Mouse (Mus musculus) midbrain, embryonic 10.5 days (tissue): ENCODE measurements at regions not wholly inside any gene's neighbourhood (a gene's known extent, or its start where the extent isn't known, plus 50 kb on each side); places are given as distances from the start of the nearest gene placed in this dataset.

Source experiments
- DNase-seq: peaks from one replicate; pipeline ENCODE4 v3.0.0-alpha.2; 2017; ENCODE audit warnings: low spot score
- H3K27ac ChIP-seq: fragments of 300-500 bp; sonication (generic); replicated peaks from 2 replicates; pipeline ENCODE4 v1.5.1; 2016; ENCODE audit warnings: mild to moderate bottlenecking
- H3K27me3 ChIP-seq: fragments of 300-500 bp; sonication (generic); 2 replicates; pipeline ENCODE4 v1.6.1; 2016; ENCODE audit warnings: low read depth, mild to moderate bottlenecking; ENCODE audit not compliant: poor library complexity, severe bottlenecking
- H3K36me3 ChIP-seq: fragments of 300-500 bp; sonication (generic); 2 replicates; pipeline ENCODE4 v1.6.1; 2016; ENCODE audit warnings: mild to moderate bottlenecking, moderate library complexity
- H3K4me1 ChIP-seq: fragments of 300-500 bp; sonication (generic); 2 replicates; pipeline ENCODE4 v1.6.1; 2016
- H3K4me3 ChIP-seq: fragments of 300-500 bp; sonication (generic); 2 replicates; pipeline ENCODE4 v1.5.1; 2016; ENCODE audit warnings: mild to moderate bottlenecking, moderate library complexity
- H3K9me3 ChIP-seq: fragments of 300-500 bp; sonication (generic); replicated peaks from 2 replicates; pipeline ENCODE4 v1.6.1; 2016; ENCODE audit warnings: mild to moderate bottlenecking
- WGBS: fragments of 180-500 bp; shearing (Covaris S2); methylation state at CpG from one replicate; pipeline ENCODE4 v1.1.7; 2016; 5-methylcytosine and 5-hydroxymethylcytosine counted together

DNA sequence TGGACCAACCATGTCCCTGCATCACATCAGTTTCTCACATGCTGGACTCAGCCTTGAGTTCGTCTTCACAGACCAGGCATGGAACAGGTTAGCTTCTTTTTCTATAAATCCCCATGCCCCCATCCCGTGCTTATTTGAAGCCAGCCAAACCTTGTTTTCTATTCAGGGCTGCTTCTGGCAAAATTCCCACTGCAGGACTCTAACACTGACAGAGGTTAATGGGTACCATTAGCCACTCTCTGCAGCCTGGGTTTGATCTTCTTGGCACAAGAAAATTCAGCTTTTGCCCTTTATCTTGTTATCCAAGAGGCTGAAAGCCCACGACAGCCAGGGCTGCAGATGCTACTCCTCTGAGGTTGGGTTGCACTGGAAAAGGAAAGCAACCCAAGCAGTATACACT, 101.8 kb upstream of the Fam204a start:
- WGBS: 83% methylated on average over 3 of the region's 3 CpGs
- Histone ChIP-seq H3K27me3 (no peaks in the 10 kb centered on the region), H3K9me3 (no peaks in the 10 kb centered on the region), H3K27ac (no peak overlapping the region), H3K4me3 (no peak overlapping the region), H3K36me3 (no peaks in the 10 kb centered on the region), H3K4me1 (no peaks in the 10 kb centered on the region)
- no peak for DNase-seq

DNA sequence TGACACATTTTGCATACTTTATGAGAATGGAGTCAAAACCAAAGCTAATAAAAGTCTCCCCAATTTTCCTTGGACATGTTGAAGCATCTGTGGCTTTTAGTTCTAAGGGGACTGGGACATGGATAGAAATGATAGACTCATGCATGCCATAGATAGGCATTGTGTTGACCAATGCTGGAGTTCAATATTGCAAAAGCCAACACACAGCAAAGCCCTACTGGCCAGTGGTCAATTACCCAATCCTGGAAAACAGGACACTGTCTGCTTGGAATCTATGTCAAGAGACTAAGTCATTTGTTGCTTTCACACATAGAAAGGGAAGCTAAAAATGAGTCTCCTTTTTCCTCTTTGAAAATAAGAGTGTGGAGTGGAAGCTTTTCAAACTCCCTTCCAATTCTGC, 99.1 kb upstream of the Fam204a start:
- Histone ChIP-seq H3K27ac (no peak overlapping the region), H3K4me3 (no peak overlapping the region), H3K9me3 (no peaks in the 10 kb centered on the region), H3K36me3 (no peaks in the 10 kb centered on the region), H3K4me1 (no peaks in the 10 kb centered on the region), H3K27me3 (no peaks in the 10 kb centered on the region)
- no peak for DNase-seq

DNA sequence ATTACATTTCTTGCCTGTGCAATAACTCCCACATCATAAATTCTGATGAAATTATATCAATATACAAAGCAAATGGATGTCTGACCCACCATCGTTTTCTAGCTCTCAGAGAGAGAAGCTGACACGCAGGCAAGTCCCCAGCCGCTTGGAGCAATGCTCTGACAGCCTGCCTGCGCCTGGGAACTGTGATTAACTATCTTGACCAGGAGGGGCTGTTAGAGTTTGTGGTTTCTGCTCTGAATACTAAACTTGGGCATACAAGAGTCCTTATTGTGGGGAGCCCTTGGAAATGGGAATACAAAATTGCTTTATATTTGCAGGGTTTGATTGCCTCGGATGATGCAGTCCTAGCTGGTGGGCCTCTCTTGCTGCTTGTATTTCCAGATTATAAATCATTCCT, 98.6 kb upstream of the Fam204a start:
- Histone ChIP-seq H3K9me3 (no peaks in the 10 kb centered on the region), H3K36me3 (no peaks in the 10 kb centered on the region), H3K4me3 (no peak overlapping the region), H3K27ac (no peak overlapping the region), H3K27me3 (no peaks in the 10 kb centered on the region), H3K4me1 (no peaks in the 10 kb centered on the region)
- no peak for DNase-seq
- 65% methylated on average over 5 of the region's 5 CpGs for WGBS

- Histone ChIP-seq H3K27ac (no peak overlapping the region), H3K27me3 (no peaks in the 10 kb centered on the region), H3K4me3 (no peak overlapping the region), H3K36me3 (no peaks in the 10 kb centered on the region), H3K4me1 (no peaks in the 10 kb centered on the region), H3K9me3 (no peaks in the 10 kb centered on the region)
- DNase-seq: peak; percentile 60
- WGBS: 24% methylated on average over 4 of the region's 4 CpGs
Observed at GRCm38 (mm10) chr19:60310591-60310990, 84.1 kb upstream of the Fam204a start.

- Histone ChIP-seq H3K27ac (no peak overlapping the region), H3K4me3 (no peak overlapping the region), H3K9me3 (no peaks in the 10 kb centered on the region), H3K36me3 (no peaks in the 10 kb centered on the region), H3K27me3 (no peaks in the 10 kb centered on the region), H3K4me1 (peaks cover 8% of the 10 kb centered on the region)
- WGBS: 79% methylated on average over 6 of the region's 6 CpGs
- no peak for DNase-seq
Observed at GRCm38 (mm10) chr19:60302371-60302770, 75.9 kb upstream of the Fam204a start.

DNA sequence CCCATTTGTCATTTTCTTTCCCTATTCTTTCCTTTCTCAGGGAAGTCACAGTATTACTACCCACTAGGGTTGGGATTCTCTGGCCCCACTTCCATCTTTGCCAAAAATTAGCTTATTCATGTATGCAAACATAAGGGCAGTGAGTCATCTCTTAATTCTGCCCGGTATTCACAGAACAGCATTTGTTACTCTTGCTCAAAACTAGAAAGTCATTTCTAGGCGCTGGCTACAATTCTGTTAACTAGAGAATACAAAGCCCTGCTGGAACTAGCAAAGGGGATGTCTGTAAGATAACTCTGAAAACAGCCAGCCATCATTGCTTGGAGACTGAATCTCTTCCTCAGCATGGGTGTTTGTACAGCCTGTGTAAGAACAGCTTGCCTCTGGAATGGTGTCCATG, 74.4 kb upstream of the Fam204a start:
- no peaks in the 10 kb centered on the region for H3K27me3 ChIP-seq
- DNase-seq: no peak
- no peaks in the 10 kb centered on the region for H3K9me3 ChIP-seq
- H3K4me1 ChIP-seq: peaks cover 8% of the 10 kb centered on the region
- no peaks in the 10 kb centered on the region for H3K36me3 ChIP-seq
- 84% methylated on average over 2 of the region's 2 CpGs for WGBS
- H3K27ac ChIP-seq: no peak overlapping the region
- H3K4me3 ChIP-seq: no peak overlapping the region

DNA sequence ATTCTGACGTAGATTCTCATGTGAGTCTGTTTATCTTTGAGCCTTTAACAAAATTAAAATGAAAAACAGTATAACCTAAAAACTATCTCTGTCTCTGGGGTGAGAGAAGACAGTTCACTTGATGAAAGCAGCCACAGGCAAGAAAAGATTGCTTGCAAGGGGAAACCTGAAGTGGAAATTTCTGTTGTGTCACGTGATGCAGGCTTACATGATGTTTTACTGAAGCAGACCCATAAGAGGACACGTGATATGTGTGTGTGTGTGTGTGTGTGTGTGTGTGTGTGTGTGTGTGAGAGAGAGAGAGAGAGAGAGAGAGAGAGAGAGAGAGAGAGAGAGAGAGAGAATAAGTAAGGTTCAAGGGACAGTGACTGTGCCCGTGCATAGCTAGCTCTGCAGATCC, 63.7 kb upstream of the Fam204a start:
- DNase-seq: no peak
- 93% methylated on average over 4 of the region's 4 CpGs for WGBS
- Histone ChIP-seq H3K36me3 (no peaks in the 10 kb centered on the region), H3K27ac (no peak overlapping the region), H3K27me3 (no peaks in the 10 kb centered on the region), H3K4me1 (0 out of 2 replicates have a peak, but pooled peaks cover 5% of the 10 kb centered on the region), H3K9me3 (no peaks in the 10 kb centered on the region), H3K4me3 (no peak overlapping the region)

DNA sequence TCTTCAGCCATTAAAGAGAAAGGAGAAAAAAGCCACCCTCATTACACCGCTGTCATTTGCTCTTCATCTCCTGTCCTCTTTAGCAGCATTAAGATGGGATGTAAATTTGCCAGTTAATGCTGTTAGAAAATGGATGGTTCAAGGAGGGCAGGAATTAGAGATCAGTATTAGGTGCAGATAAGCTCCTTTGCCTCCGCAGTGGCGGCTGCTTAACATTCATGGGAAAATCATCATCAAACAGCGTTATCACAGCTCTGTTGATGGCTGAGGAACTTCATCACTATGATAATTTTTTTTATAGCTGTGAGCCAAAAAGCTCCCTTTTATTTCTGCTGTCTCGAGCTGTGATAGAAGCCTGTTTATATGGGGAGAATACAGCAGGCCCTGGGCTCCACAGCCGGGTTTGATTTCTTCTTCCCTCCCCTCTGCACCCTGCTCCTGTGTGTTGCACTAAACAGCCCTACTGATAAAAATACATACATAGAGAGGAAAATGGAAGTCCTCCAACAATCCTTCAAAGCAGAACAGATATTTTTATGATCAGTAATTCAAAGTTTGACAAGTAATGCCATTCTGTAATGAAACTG, 60.4 kb upstream of the Fam204a start:
- H3K27me3 ChIP-seq: no peaks in the 10 kb centered on the region
- DNase-seq: no peak
- 43% methylated on average over 6 of the region's 6 CpGs for WGBS
- no peak overlapping the region for H3K27ac ChIP-seq
- H3K9me3 ChIP-seq: no peaks in the 10 kb centered on the region
- 0 out of 2 replicates have a peak, but pooled peaks cover 5% of the 10 kb centered on the region for H3K4me1 ChIP-seq
- no peaks in the 10 kb centered on the region for H3K36me3 ChIP-seq
- H3K4me3 ChIP-seq: no peak overlapping the region

DNA sequence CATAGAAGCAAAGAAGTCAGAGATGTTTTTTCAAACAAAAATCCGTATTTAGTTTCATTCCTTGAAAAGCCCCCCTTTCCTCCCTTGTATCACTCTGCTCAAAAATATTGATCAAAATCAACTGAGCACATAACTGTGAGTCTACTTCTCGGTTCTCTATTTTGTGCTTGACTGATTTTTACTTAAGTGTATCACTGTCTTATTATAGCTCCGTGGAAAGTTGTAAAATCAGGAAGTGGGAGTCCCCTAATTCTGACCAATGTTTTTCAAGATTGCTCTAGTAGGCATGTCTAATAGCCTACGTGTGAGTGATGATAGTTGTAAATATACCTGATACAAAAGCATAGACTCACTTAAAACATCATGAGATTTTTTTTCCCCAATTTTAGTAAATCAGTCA, 58.4 kb upstream of the Fam204a start:
- 80% methylated on average over 4 of the region's 4 CpGs for WGBS

More for the DNA sequence above, 58.4 kb upstream of the Fam204a start:
- H3K27me3 ChIP-seq: no peaks in the 10 kb centered on the region
- no peak for DNase-seq
- H3K4me1 ChIP-seq: 0 out of 2 replicates have a peak, but pooled peaks cover 5% of the 10 kb centered on the region
- no peak overlapping the region for H3K27ac ChIP-seq
- no peaks in the 10 kb centered on the region for H3K36me3 ChIP-seq
- H3K9me3 ChIP-seq: no peaks in the 10 kb centered on the region
- no peak overlapping the region for H3K4me3 ChIP-seq
